Mouse (Mus musculus): ENCODE results near the gene Pnpla2. TPM values are rescaled to one million over a fixed set of nuclear protein-coding genes. Genes with fewer than 3 reads are reported as not detected.
"Not testable (repeated sequence)": the region's sequence is repeated elsewhere in the genome, so short reads cannot be mapped to it uniquely, and the experiment has no call there.

Pnpla2 gene
- total RNA-seq, 2 experiments from 2014 or later = 306 to 361 TPM

- no peak for DNase-seq
- intact Hi-C loops (cut with DNase I) = no loop called here
Measured at GRCm38 (mm10) chr7:141443081-141443821, 11.7 kb upstream of the Pnpla2 start.

- intact Hi-C loops (cut with DNase I) = no loop called here
- no peak for DNase-seq
Measured at GRCm38 (mm10) chr7:141443828-141444237, 11.2 kb upstream of the Pnpla2 start, which contains the start of gene Pidd1. Gene Pidd1 (minus strand): TSS chr7:141444025.

GRCm38 (mm10) chr7:141446374-141446773, 8.6 kb upstream of the Pnpla2 start:
- DNase-seq; intact Hi-C loops (cut with DNase I): not testable (repeated sequence)

- intact Hi-C loops (cut with DNase I) = no loop called here
- peak; percentile 90 to 94 for DNase-seq
Measured at GRCm38 (mm10) chr7:141447110-141447991, 7.6 kb upstream of the Pnpla2 start, which contains the start of gene Rplp2. Gene Rplp2 (plus strand): TSS chr7:141447370.

GRCm38 (mm10) chr7:141451928-141452327, 3.1 kb upstream of the Pnpla2 start:
- intact Hi-C loops (cut with DNase I) = no loop called here
- DNase-seq = no peak

- DNase-seq = no peak
- intact Hi-C loops (cut with DNase I) = no loop called here
Measured at GRCm38 (mm10) chr7:141453636-141454035, 1.4 kb upstream of the Pnpla2 start.

- intact Hi-C loops (cut with DNase I) = no loop called here
- peak; percentile 72 for DNase-seq
Measured at GRCm38 (mm10) chr7:141455610-141456314, 764 bp downstream of the Pnpla2 start.

GRCm38 (mm10) chr7:141456739-141457138, 1.7 kb downstream of the Pnpla2 start:
- intact Hi-C loops (cut with DNase I) = no loop called here

GRCm38 (mm10) chr7:141457236-141457635, 2.2 kb downstream of the Pnpla2 start:
- intact Hi-C loops (cut with DNase I) = no loop called here

More at GRCm38 (mm10) chr7:141456739-141457138, 1.7 kb downstream of the Pnpla2 start:
- peak in 1 of 2 experiments; percentile 26 for DNase-seq

GRCm38 (mm10) chr7:141457986-141458660, 3.1 kb downstream of the Pnpla2 start:
- intact Hi-C loops (cut with DNase I) = no loop called here
- peak in 1 of 2 experiments; percentile 59 for DNase-seq

More at GRCm38 (mm10) chr7:141457236-141457635, 2.2 kb downstream of the Pnpla2 start:
- DNase-seq = no peak

GRCm38 (mm10) chr7:141458661-141459060, 3.7 kb downstream of the Pnpla2 start:
- intact Hi-C loops (cut with DNase I) = no loop called here

GRCm38 (mm10) chr7:141459301-141459711, 4.3 kb downstream of the Pnpla2 start:
- peak in 1 of 2 experiments; percentile 27 for DNase-seq
- intact Hi-C loops (cut with DNase I) = no loop called here

More at GRCm38 (mm10) chr7:141458661-141459060, 3.7 kb downstream of the Pnpla2 start:
- peak in 1 of 2 experiments; percentile 17 for DNase-seq

- intact Hi-C loops (cut with DNase I) = no loop called here
- DNase-seq = no peak
Measured at GRCm38 (mm10) chr7:141460001-141460390, 5.0 kb downstream of the Pnpla2 start.

- DNase-seq = peak in 1 of 2 experiments; percentile 29
- intact Hi-C loops (cut with DNase I) = no loop called here
Measured at GRCm38 (mm10) chr7:141460391-141461113, 5.6 kb downstream of the Pnpla2 start, which contains the start of gene Cracr2b. Gene Cracr2b (plus strand): TSS chr7:141461094.

- peak in 1 of 2 experiments; percentile 23 for DNase-seq
Measured at GRCm38 (mm10) chr7:141461521-141462332, 6.7 kb downstream of the Pnpla2 start.

GRCm38 (mm10) chr7:141462333-141462821, 7.4 kb downstream of the Pnpla2 start:
- peak in 1 of 2 experiments; percentile 27 for DNase-seq
- intact Hi-C loops (cut with DNase I) = no loop called here

More at GRCm38 (mm10) chr7:141461521-141462332, 6.7 kb downstream of the Pnpla2 start:
- intact Hi-C loops (cut with DNase I) = no loop called here

- no peak for DNase-seq
- intact Hi-C loops (cut with DNase I) = no loop called here
Measured at GRCm38 (mm10) chr7:141463824-141464602, 9.0 kb downstream of the Pnpla2 start.

Measured in gastrocnemius, postnatal 36 days (tissue).